Mouse (Mus musculus): ENCODE data around the gene Gng7.

Gene Gng7

GRCm38 (mm10) chr10:80940988-80941347 lies 73.8 kb downstream of the Gng7 start:
- no peak for DNase-seq

GRCm38 (mm10) chr10:80940320-80940987 lies 74.3 kb downstream of the Gng7 start:
- DNase-seq: no peak

- peak; percentile 89 for DNase-seq
These were observed 75.1 kb downstream of the Gng7 start for GRCm38 (mm10) chr10:80939671-80940070.

GRCm38 (mm10) chr10:80938831-80939550 lies 75.8 kb downstream of the Gng7 start:
- DNase-seq: peak; percentile 40

GRCm38 (mm10) chr10:80937646-80938045 lies 77.1 kb downstream of the Gng7 start:
- DNase-seq: no peak

- DNase-seq: no peak
These were observed 78.0 kb downstream of the Gng7 start for GRCm38 (mm10) chr10:80936810-80937164.

- DNase-seq: peak; percentile 60
These were observed 78.5 kb downstream of the Gng7 start for GRCm38 (mm10) chr10:80936135-80936809.

- DNase-seq: no peak
These were observed 79.0 kb downstream of the Gng7 start for GRCm38 (mm10) chr10:80935698-80936097.

- DNase-seq: no peak
These were observed 79.5 kb downstream of the Gng7 start for GRCm38 (mm10) chr10:80935241-80935640.

- no peak for DNase-seq
These were observed 80.4 kb downstream of the Gng7 start for GRCm38 (mm10) chr10:80934136-80934985.

GRCm38 (mm10) chr10:80933421-80933979 lies 81.2 kb downstream of the Gng7 start:
- DNase-seq: no peak

GRCm38 (mm10) chr10:80932700-80933420 lies 81.9 kb downstream of the Gng7 start:
- no peak for DNase-seq

- DNase-seq: no peak
These were observed 82.5 kb downstream of the Gng7 start for GRCm38 (mm10) chr10:80932206-80932605.

GRCm38 (mm10) chr10:80931695-80932094 lies 83.0 kb downstream of the Gng7 start:
- DNase-seq: no peak

- DNase-seq: no peak
These were observed 83.5 kb downstream of the Gng7 start for GRCm38 (mm10) chr10:80931153-80931671.

- DNase-seq: no peak
These were observed 84.2 kb downstream of the Gng7 start for GRCm38 (mm10) chr10:80930361-80931152.

- DNase-seq: peak; percentile 98
These were observed 85.2 kb downstream of the Gng7 start, which contains the start of gene Gadd45b for GRCm38 (mm10) chr10:80929299-80930226. Gene Gadd45b, plus strand, starts transcription at chr10:80930073.

- DNase-seq: peak; percentile 87
These were observed 86.0 kb downstream of the Gng7 start for GRCm38 (mm10) chr10:80928586-80929298.

GRCm38 (mm10) chr10:80925472-80925871 lies 89.3 kb downstream of the Gng7 start:
- no peak for DNase-seq

All from liver (tissue).